Mouse (Mus musculus) myocyte (in vitro differentiated cells): Measurements from ENCODE around the gene Hsf2bp.

ENCODE experiments used
- CEBPB ChIP-seq: IDR thresholded peaks from 2 replicates; pipeline ENCODE4 v1.6.1; 2011; ENCODE audit warnings: mild to moderate bottlenecking, moderate library complexity; ENCODE audit not compliant: poor library complexity, insufficient read depth, severe bottlenecking
- MAX ChIP-seq: IDR thresholded peaks from one replicate; pipeline ENCODE4 v1.6.1; 2011; ENCODE audit warnings: low read depth, mild to moderate bottlenecking, control low read depth
- MYOG ChIP-seq, 3 experiments: IDR thresholded peaks; one replicate each; pipeline ENCODE4 v1.6.1; 2011; ENCODE audit warnings: control low read depth in 2 of 3, low read depth in 2 of 3, mild to moderate bottlenecking in 2 of 3; ENCODE audit not compliant: insufficient read length in 2 of 3, control insufficient read depth in 1 of 3, insufficient read depth in 1 of 3
- POLR2A ChIP-seq: IDR thresholded peaks from one replicate; pipeline ENCODE4 v1.6.1; 2011; ENCODE audit warnings: low read depth, mild to moderate bottlenecking, control low read depth, moderate library complexity; ENCODE audit not compliant: insufficient read length
- POLR2AphosphoS2 ChIP-seq: IDR thresholded peaks from one replicate; pipeline ENCODE4 v1.6.1; 2011; ENCODE audit warnings: low read depth, control low read depth; ENCODE audit not compliant: insufficient read length
- USF1 ChIP-seq: IDR thresholded peaks from one replicate; pipeline ENCODE4 v1.6.1; 2011; ENCODE audit warnings: low read depth, mild to moderate bottlenecking, control low read depth, moderate library complexity

DNA sequence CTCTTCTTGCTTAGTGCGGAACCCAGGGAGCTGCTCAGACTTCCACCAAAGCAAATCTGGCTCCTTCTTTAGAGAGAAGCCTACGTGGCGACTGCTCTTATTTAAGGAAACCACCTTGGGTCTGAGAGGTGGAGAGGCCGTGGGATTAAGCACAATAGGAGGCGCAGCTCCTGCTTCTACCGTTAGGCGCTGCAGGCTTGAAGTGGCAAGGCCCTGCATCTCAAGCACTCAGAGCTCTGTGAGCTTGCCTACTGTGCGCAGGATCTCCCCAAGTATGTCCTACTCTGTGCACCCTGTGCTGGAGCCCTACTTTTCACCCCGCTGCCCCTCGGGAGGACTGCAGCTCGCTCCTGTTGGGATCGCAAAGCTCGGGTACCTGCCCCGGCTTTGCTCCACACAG is 25.1 kb upstream of the Hsf2bp start:
- no peak for TF ChIP-seq CEBPB
- TF ChIP-seq USF1: no peak
- no peak for TF ChIP-seq MYOG (IDR thresholded peaks at IDR 0.05; ENCODE audit: control insufficient read depth in 1 of 3, insufficient read depth in 1 of 3, insufficient read length in 2 of 3, low read depth in 2 of 3)
- no peak for TF ChIP-seq POLR2A
- TF ChIP-seq POLR2AphosphoS2: no peak
- TF ChIP-seq MAX: no peak
